Mouse (Mus musculus) intestine, embryonic 16.5 days (tissue): ENCODE data around the gene Pkd1l1. TPM values are rescaled to one million over a fixed set of nuclear protein-coding genes. Genes with fewer than 3 reads are reported as not detected.
A peak's percentile ranks its signal among the peaks of the same experiment; 100 is the strongest.

Source experiments
- ATAC-seq: fragments of 200-750 bp; cut with Nextera tagmentation; 2 replicates; pipeline ENCODE4 v1.8.0; 2017; ENCODE audit warnings: moderate TSS enrichment, moderate library complexity
- H3K27ac ChIP-seq: fragments of 300-500 bp; sonication (generic); 2 replicates; pipeline ENCODE4 v1.5.1; 2014; ENCODE audit warnings: mild to moderate bottlenecking, low read length
- H3K27me3 ChIP-seq: fragments of 300-500 bp; sonication (generic); replicated peaks from 2 replicates; pipeline ENCODE4 v1.6.1; 2014; ENCODE audit warnings: low read length, control low read depth, mixed read lengths; ENCODE audit not compliant: control insufficient read depth, insufficient read depth
- H3K36me3 ChIP-seq: fragments of 300-500 bp; sonication (generic); 2 replicates; pipeline ENCODE4 v1.6.1; 2014; ENCODE audit warnings: low read length, control low read depth; ENCODE audit not compliant: control insufficient read depth, insufficient read depth
- H3K4me1 ChIP-seq: fragments of 300-500 bp; sonication (generic); 2 replicates; pipeline ENCODE4 v1.6.1; 2014; ENCODE audit warnings: low read length, control low read depth, mixed read lengths; ENCODE audit not compliant: control insufficient read depth, insufficient read depth
- H3K4me2 ChIP-seq: fragments of 300-500 bp; sonication (generic); 2 replicates; pipeline ENCODE4 v1.6.1; 2014; ENCODE audit warnings: low read depth, low read length, control low read depth
- H3K4me3 ChIP-seq: fragments of 300-500 bp; sonication (generic); 2 replicates; pipeline ENCODE4 v1.5.1; 2014; ENCODE audit warnings: mild to moderate bottlenecking, low read length
- H3K9ac ChIP-seq: fragments of 300-500 bp; sonication (generic); 2 replicates; pipeline ENCODE4 v1.6.1; 2014; ENCODE audit warnings: low read depth, low read length
- H3K9me3 ChIP-seq: fragments of 300-500 bp; sonication (generic); 2 replicates; pipeline ENCODE4 v1.6.1; 2016; ENCODE audit warnings: low read length, control low read depth; ENCODE audit not compliant: control insufficient read depth
- WGBS: fragments of 180-500 bp; shearing (Covaris S2); extraction: QIAGEN DNeasy Blood & Tissue Kit; methylation state at CpG from one replicate; pipeline ENCODE4 v1.1.7; 2014; 5-methylcytosine and 5-hydroxymethylcytosine counted together
- polyA plus RNA-seq: library from polyadenylated mRNA; unstranded; fragments of >200 nt; fragmentation: Nextera tagmentation; extraction: Ambion mirVana; gene quantifications from 2 replicates; pipeline ENCODE4 v1.2.1, GENCODE M21; 2015

Gene Pkd1l1
- polyA plus RNA-seq, 1 experiment from 2014 or later: 0.07 TPM

DNA sequence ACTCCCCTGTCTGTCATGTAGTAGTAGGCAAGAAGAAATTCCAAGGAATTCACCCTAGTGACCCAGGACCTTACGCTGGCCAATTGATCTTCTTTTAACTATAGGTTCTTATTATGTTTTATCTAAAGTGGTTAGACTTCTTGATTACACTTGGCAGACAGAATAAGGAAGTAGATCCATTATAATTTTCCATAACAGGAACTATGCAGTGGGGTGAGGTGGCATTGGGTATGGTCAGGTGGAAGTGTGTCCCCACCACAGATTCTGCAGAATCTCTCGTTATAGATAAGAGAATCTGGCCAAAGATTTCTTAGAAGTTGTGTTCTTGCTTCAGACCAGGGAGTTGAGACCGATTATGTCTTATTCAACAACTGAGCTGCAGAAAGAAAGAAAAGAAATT, 185.5 kb downstream of the Pkd1l1 start:
- Histone ChIP-seq H3K27me3 (no peaks in the 10 kb centered on the region), H3K27ac (no peak overlapping the region), H3K9me3 (no peaks in the 10 kb centered on the region), H3K4me1 (peaks cover 8% of the 10 kb centered on the region; the same call in 1 of the 2 replicates), H3K4me3 (no peak overlapping the region), H3K9ac (no peak overlapping the region), H3K36me3 (no peaks in the 10 kb centered on the region), H3K4me2 (no peak overlapping the region)
- peak; percentile 65 for ATAC-seq
- 74% methylated on average over 3 of the region's 3 CpGs for WGBS

DNA sequence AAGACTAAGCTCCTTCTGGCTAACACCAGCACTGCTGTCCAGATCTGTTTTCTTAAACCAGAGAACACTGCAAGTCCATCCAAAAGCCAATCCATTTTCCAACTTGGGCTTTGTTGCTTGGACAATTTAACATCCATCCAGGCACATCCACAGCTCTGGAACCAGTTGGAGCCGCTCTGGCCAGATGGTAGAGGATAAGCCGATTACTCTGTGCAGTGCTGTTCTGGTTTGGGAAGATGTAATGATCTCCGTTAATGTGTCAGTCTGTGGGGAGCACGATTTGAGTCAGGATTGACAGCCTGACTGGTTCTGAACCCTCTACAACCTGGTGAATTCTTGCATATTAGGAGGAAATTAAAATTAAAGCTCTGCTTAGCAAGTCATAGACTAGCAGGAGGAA, 188.7 kb downstream of the Pkd1l1 start:
- Histone ChIP-seq H3K4me1 (peaks cover 24% of the 10 kb centered on the region), H3K36me3 (no peaks in the 10 kb centered on the region), H3K27me3 (no peaks in the 10 kb centered on the region), H3K9me3 (no peaks in the 10 kb centered on the region), H3K4me2 (no peak overlapping the region), H3K9ac (no peak overlapping the region), H3K27ac (no peak overlapping the region), H3K4me3 (no peak overlapping the region)
- 83% methylated on average over 4 of the region's 4 CpGs for WGBS
- ATAC-seq: no peak

GRCm38 (mm10) chr11:8782141-8782465, 191.0 kb downstream of the Pkd1l1 start:
- whole genome bisulfite sequencing: 42% methylated on average over 3 of the region's 3 CpGs
- H3K4me1 ChIP-seq: peaks cover 21% of the 10 kb centered on the region
- ATAC-seq: no peak
- no peaks in the 10 kb centered on the region for H3K9me3 ChIP-seq
- no peaks in the 10 kb centered on the region for H3K36me3 ChIP-seq
- H3K4me3 ChIP-seq: no peak overlapping the region
- no peaks in the 10 kb centered on the region for H3K27me3 ChIP-seq
- H3K4me2 ChIP-seq: no peak overlapping the region
- peak overlapping the region; percentile 57 for H3K27ac ChIP-seq
- H3K9ac ChIP-seq: no peak overlapping the region

GRCm38 (mm10) chr11:8781308-8782140, 191.5 kb downstream of the Pkd1l1 start:
- no peak overlapping the region for H3K4me3 ChIP-seq
- 37% methylated on average over 10 of the region's 10 CpGs for WGBS
- ATAC-seq: peak; percentile 77
- H3K27me3 ChIP-seq: no peaks in the 10 kb centered on the region
- H3K36me3 ChIP-seq: no peaks in the 10 kb centered on the region
- peak overlapping the region; percentile 57 for H3K27ac ChIP-seq
- H3K9ac ChIP-seq: no peak overlapping the region
- no peaks in the 10 kb centered on the region for H3K9me3 ChIP-seq
- H3K4me2 ChIP-seq: no peak overlapping the region
- H3K4me1 ChIP-seq: peaks cover 21% of the 10 kb centered on the region

- ATAC-seq: no peak
- Histone ChIP-seq H3K36me3 (no peaks in the 10 kb centered on the region), H3K4me1 (peaks cover 21% of the 10 kb centered on the region), H3K27me3 (no peaks in the 10 kb centered on the region), H3K27ac (no peak overlapping the region), H3K9ac (no peak overlapping the region), H3K4me2 (no peak overlapping the region), H3K4me3 (no peak overlapping the region), H3K9me3 (no peaks in the 10 kb centered on the region)
- WGBS: 32% methylated on average over 3 of the region's 3 CpGs
These were observed 193.6 kb downstream of the Pkd1l1 start for GRCm38 (mm10) chr11:8779427-8779826.

Other genes with a start within 250 kb of the Pkd1l1 start
- 10.9 and 11.2 TPM in 2 replicates for gene Hus1, start 37.9 kb upstream of the Pkd1l1 start, polyA plus RNA-seq
- gene Gm11992, start 75.3 kb upstream of the Pkd1l1 start, polyA plus RNA-seq: 0.59 and 0.86 TPM in 2 replicates
- gene Sun3, start 75.7 kb upstream of the Pkd1l1 start, polyA plus RNA-seq: 0.18 and 0.45 TPM in 2 replicates
- 6.5 and 6.7 TPM in 2 replicates for gene Upp1, start 144.8 kb upstream of the Pkd1l1 start, polyA plus RNA-seq
- gene Abca13, start 218.7 kb upstream of the Pkd1l1 start, polyA plus RNA-seq: 0.89 and 1.3 TPM in 2 replicates